Mouse (Mus musculus) heart, embryonic 16.5 days (tissue): ENCODE data around the gene Zc3h18. TPM values are rescaled to one million over a fixed set of nuclear protein-coding genes. Genes with fewer than 3 reads are reported as not detected.

Source experiments
- ATAC-seq: fragments of 200-750 bp; cut with Nextera tagmentation; replicated peaks from 2 replicates; pipeline ENCODE4 v1.8.0; 2017; ENCODE audit warnings: moderate number of reproducible peaks; ENCODE audit not compliant: insufficient read depth, low FRiP score; ENCODE audit errors: extremely low read depth
- H3K27ac ChIP-seq: fragments of 300-500 bp; sonication (generic); 2 replicates; pipeline ENCODE4 v1.5.1; 2014; ENCODE audit warnings: mild to moderate bottlenecking, low read length, control low read depth, moderate library complexity
- H3K27me3 ChIP-seq: fragments of 300-500 bp; sonication (generic); 2 replicates; pipeline ENCODE4 v1.6.1; 2014; ENCODE audit warnings: low read length, mixed read lengths; ENCODE audit not compliant: control insufficient read depth, insufficient read depth
- H3K36me3 ChIP-seq: fragments of 300-500 bp; sonication (generic); 2 replicates; pipeline ENCODE4 v1.6.1; 2014; ENCODE audit not compliant: control insufficient read depth, insufficient read depth
- H3K4me1 ChIP-seq: fragments of 300-500 bp; sonication (generic); 2 replicates; pipeline ENCODE4 v1.6.1; 2014; ENCODE audit warnings: low read length, mixed read lengths; ENCODE audit not compliant: control insufficient read depth, insufficient read depth
- H3K4me2 ChIP-seq: fragments of 300-500 bp; sonication (generic); 2 replicates; pipeline ENCODE4 v1.6.1; 2014; ENCODE audit warnings: low read depth, mild to moderate bottlenecking, control low read depth, low read length
- H3K4me3 ChIP-seq: fragments of 300-500 bp; sonication (generic); 2 replicates; pipeline ENCODE4 v1.5.1; 2014; ENCODE audit warnings: mild to moderate bottlenecking, control low read depth, low read length
- H3K9ac ChIP-seq: fragments of 300-500 bp; sonication (generic); 2 replicates; pipeline ENCODE4 v1.6.1; 2014; ENCODE audit warnings: low read length, control low read depth
- H3K9me3 ChIP-seq: fragments of 300-500 bp; sonication (generic); replicated peaks from 2 replicates; pipeline ENCODE4 v1.6.1; 2016; ENCODE audit warnings: low read length; ENCODE audit not compliant: control insufficient read depth
- WGBS: fragments of 180-500 bp; shearing (Covaris S2); extraction: QIAGEN DNeasy Blood & Tissue Kit; methylation state at CpG from one replicate; pipeline ENCODE4 v1.1.7; 2014; 5-methylcytosine and 5-hydroxymethylcytosine counted together
- polyA plus RNA-seq: library from polyadenylated mRNA; unstranded; fragments of >200 nt; fragmentation: Nextera tagmentation; extraction: Ambion mirVana; gene quantifications from 2 replicates; pipeline ENCODE4 v1.2.1, GENCODE M21; 2015

Zc3h18 gene
- polyA plus RNA-seq, 1 experiment from 2014 or later: 28.7 TPM

DNA sequence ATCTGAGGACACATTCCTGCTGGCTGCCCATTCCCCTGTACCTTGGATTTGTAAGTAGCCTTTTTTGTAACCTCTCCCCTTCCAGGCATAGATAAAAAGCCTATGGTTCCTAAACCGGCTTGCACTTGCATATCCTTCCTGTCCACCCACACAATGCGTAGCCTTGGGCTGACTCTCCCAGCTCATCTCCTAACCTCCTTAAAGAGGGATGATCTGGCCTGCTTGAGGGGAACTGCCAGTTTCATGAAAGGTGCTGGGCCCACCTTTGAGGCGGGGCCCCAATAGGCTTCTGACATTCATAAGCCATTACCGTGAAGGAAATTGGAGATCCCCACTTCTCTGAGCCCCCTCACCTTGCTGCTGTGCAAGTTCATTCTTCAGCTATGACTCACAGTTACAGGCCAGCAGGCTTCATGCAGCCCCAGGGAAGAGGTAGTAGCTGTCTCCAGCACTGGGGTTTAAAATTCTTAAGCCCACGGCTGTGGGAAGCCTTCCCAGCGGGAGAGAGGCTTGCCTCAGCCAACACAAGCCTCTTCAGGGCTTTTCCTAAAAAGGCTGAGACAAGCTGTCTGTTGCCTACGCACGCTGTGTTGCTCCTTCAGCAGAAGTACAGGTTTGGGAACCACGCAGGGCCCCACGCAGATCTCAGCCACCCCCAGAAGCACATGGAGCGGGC lies 85.2 kb downstream of the Zc3h18 start:
- ATAC-seq: no peak
- Histone ChIP-seq H3K27ac (no peak overlapping the region), H3K4me2 (no peak overlapping the region), H3K9me3 (no peaks in the 10 kb centered on the region), H3K4me3 (no peak overlapping the region), H3K36me3 (0 out of 2 replicates have a peak, but pooled peaks cover 4% of the 10 kb centered on the region), H3K9ac (no peak overlapping the region), H3K27me3 (peaks cover 8% of the 10 kb centered on the region; the same call in 1 of the 2 replicates), H3K4me1 (peaks cover 34% of the 10 kb centered on the region)
- 60% methylated on average over 11 of the region's 11 CpGs for whole genome bisulfite sequencing

DNA sequence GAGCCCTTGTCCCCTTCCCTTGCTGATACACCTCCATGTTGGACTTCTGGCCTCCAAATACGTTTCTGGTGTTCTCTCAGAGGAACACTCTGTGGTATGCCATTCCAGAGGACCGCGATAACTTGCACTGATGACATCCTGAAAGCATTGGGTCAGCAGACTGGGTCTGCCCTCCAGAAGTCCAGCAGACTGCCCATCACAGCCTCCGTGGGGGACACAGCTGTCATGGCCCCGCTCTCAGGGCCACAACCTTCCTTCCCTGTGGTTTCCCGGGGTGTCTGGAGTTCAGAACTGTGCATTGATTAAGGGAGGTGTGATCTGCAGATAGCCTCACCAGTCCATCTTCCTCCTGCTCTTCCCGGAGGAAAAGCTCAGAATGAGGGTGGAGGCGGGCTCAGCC lies 86.1 kb downstream of the Zc3h18 start:
- peaks cover 34% of the 10 kb centered on the region for H3K4me1 ChIP-seq
- 62% methylated on average over 8 of the region's 8 CpGs for WGBS

DNA sequence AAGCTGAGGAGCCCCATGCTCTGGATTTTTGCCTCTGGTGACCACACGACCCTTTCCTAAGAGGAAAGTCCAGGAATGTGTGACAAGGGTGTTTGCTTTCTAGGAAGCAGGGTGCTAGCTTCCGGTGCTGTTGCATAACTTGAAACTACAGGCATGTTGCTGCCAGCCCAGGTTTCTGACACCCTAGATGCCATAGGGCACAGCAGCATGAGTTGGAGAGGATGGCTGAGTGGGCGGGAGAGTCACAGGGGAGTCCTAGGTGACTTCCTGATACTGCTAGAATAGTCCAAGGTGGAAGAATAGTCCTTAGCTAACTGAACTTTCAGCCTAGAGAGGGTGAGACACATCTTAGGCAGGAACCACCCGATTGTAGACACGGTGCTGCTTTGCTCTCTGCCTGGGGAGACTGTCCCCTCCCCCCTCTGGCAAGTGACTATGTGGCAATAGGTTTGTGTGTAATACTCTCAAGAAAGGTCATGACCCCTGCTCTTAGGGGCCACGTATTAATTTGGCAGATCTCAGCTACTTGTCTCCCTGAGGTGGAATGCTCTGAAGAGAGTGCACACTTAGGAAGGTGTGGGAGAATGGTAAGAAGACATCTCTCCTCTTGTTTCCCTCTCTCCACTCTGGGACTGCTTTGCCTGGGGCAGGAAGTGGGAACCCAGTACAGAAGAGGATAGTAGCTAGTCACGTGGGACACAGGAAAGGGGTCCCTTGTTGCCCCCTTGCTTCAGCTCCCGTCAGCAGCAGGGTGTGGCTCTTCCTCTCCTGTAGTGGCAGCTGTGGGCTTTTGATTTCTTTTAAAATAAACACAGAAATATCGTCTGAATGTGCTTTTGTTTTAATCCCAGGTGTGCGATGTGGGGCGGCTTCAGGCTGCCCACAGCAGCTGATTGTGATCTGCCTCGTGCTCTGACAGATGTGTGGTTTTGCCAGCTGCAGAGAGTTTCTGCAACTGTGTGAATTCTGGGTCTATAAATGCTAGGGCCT lies 87.5 kb downstream of the Zc3h18 start:
- H3K27me3 ChIP-seq: peaks cover 3% of the 10 kb centered on the region; the same call in 1 of the 2 replicates
- H3K27ac ChIP-seq: no peak overlapping the region; the same call in 1 of the 2 replicates
- H3K4me2 ChIP-seq: no peak overlapping the region
- no peak overlapping the region for H3K4me3 ChIP-seq
- no peak overlapping the region for H3K9ac ChIP-seq
- H3K9me3 ChIP-seq: no peaks in the 10 kb centered on the region
- peaks cover 34% of the 10 kb centered on the region for H3K4me1 ChIP-seq
- 33% methylated on average over 12 of the region's 12 CpGs for WGBS
- ATAC-seq: 0 out of 2 replicates have a peak, but pooled peaks have one; percentile 21
- peaks cover 12% of the 10 kb centered on the region for H3K36me3 ChIP-seq

More for the DNA sequence above, 86.1 kb downstream of the Zc3h18 start:
- Histone ChIP-seq H3K9ac (no peak overlapping the region), H3K9me3 (no peaks in the 10 kb centered on the region), H3K4me3 (no peak overlapping the region), H3K27me3 (peaks cover 8% of the 10 kb centered on the region; the same call in 1 of the 2 replicates), H3K27ac (no peak overlapping the region), H3K36me3 (peaks cover 8% of the 10 kb centered on the region; the same call in 1 of the 2 replicates), H3K4me2 (no peak overlapping the region)
- no peak for ATAC-seq

DNA sequence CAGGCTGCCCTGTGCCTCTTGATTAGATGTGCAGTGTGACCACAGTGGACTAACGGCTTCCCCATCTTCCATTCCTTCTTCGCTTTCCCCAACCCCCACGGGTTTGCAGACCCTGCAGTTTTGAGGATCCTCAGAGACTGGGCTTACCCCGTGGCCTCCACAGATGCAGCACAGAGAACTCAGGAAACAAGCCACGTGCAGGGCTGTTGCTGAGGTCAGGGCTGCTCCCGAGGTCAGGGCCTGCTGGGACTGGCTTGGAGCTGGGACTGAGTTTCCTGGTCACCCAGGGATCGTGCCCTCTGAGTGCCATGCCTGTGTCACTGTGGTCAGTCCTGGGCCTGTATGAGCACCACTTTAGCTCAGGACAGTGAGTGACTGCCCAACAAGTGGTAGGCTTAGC lies 88.6 kb downstream of the Zc3h18 start:
- Histone ChIP-seq H3K9me3 (no peaks in the 10 kb centered on the region), H3K9ac (no peak overlapping the region), H3K36me3 (peaks cover 12% of the 10 kb centered on the region), H3K4me1 (peaks cover 32% of the 10 kb centered on the region), H3K4me2 (no peak overlapping the region), H3K4me3 (no peak overlapping the region), H3K27me3 (peaks cover 3% of the 10 kb centered on the region; the same call in 1 of the 2 replicates), H3K27ac (no peak overlapping the region)
- 56% methylated on average over 7 of the region's 7 CpGs for WGBS
- no peak for ATAC-seq

Other genes with a start within 250 kb of the Zc3h18 start
- gene Zfpm1, start 94.5 kb upstream of the Zc3h18 start, polyA plus RNA-seq: 2.9 and 3.1 TPM in 2 replicates
- gene Trhr2, start 15.9 kb upstream of the Zc3h18 start, polyA plus RNA-seq: not detected in 2 replicates
- 0.21 TPM in 1 of 2 replicates, not detected in the other for gene Il17c, start 45.4 kb downstream of the Zc3h18 start, polyA plus RNA-seq
- 170 and 202 TPM in 2 replicates for gene Cyba, start 56.3 kb downstream of the Zc3h18 start, polyA plus RNA-seq
- 15.9 and 16.1 TPM in 2 replicates for gene Mvd, start 66.8 kb downstream of the Zc3h18 start, polyA plus RNA-seq
- 2.8 and 3.6 TPM in 2 replicates for gene Snai3, start 84.1 kb downstream of the Zc3h18 start, polyA plus RNA-seq
- gene Rnf166, start 99.5 kb downstream of the Zc3h18 start, polyA plus RNA-seq: 42.1 and 48.6 TPM in 2 replicates
- 25.2 and 27.8 TPM in 2 replicates for gene Ctu2, start 99.5 kb downstream of the Zc3h18 start, polyA plus RNA-seq
- 13.5 and 15.3 TPM in 2 replicates for gene Piezo1, start 174.7 kb downstream of the Zc3h18 start, polyA plus RNA-seq
- gene Cdt1, start 191.4 kb downstream of the Zc3h18 start, polyA plus RNA-seq: 27.9 and 29.0 TPM in 2 replicates
- gene Aprt, start 200.3 kb downstream of the Zc3h18 start, polyA plus RNA-seq: 159 and 204 TPM in 2 replicates
- gene Galns, start 234.9 kb downstream of the Zc3h18 start, polyA plus RNA-seq: 10.0 and 10.4 TPM in 2 replicates
- 58.2 and 60.1 TPM in 2 replicates for gene Trappc2l, start 235.0 kb downstream of the Zc3h18 start, polyA plus RNA-seq
- gene Pabpn1l, start 246.1 kb downstream of the Zc3h18 start, polyA plus RNA-seq: not detected in 2 replicates